Mouse (Mus musculus) kidney, adult 2 months (tissue): ENCODE results near the gene Rad51b. TPM values are rescaled to one million over a fixed set of nuclear protein-coding genes. Genes with fewer than 3 reads are reported as not detected.

ENCODE experiments used
- DNase-seq: peaks from one replicate; pipeline ENCODE4 v3.0.0; 2021
- H3K27ac ChIP-seq: fragments of 200-500 bp; 2 replicates; pipeline ENCODE4 v1.5.1; 2012; ENCODE audit warnings: low read depth, low read length, control low read depth, inconsistent platforms; ENCODE audit not compliant: insufficient read depth
- H3K27me3 ChIP-seq: fragments of 200-500 bp; replicated peaks from 2 replicates; pipeline ENCODE4 v1.6.1; 2012; ENCODE audit warnings: mild to moderate bottlenecking, moderate library complexity, low read length, inconsistent platforms; ENCODE audit not compliant: control insufficient read depth, insufficient read depth
- H3K36me3 ChIP-seq: fragments of 200-500 bp; 2 replicates; pipeline ENCODE4 v1.6.1; 2012; ENCODE audit warnings: mild to moderate bottlenecking, moderate library complexity, low read length, inconsistent platforms; ENCODE audit not compliant: control insufficient read depth, insufficient read depth
- H3K4me1 ChIP-seq: fragments of 200-500 bp; 2 replicates; pipeline ENCODE4 v1.6.1; 2011; ENCODE audit warnings: low read length; ENCODE audit not compliant: control insufficient read depth, insufficient read depth
- H3K4me3 ChIP-seq: fragments of 200-500 bp; 2 replicates; pipeline ENCODE4 v1.5.1; 2011; ENCODE audit warnings: mild to moderate bottlenecking, low read depth, low read length, control low read depth; ENCODE audit not compliant: insufficient read depth
- CTCF ChIP-seq: fragments of 200-500 bp; conservative IDR thresholded peaks from 2 replicates; pipeline ENCODE4 v1.5.1; 2011; ENCODE audit warnings: low read depth, mild to moderate bottlenecking, control low read depth, low read length, moderate library complexity, mixed read lengths; ENCODE audit not compliant: insufficient read depth, insufficient read length
- POLR2A ChIP-seq: fragments of 200-500 bp; IDR thresholded peaks from one replicate; pipeline ENCODE4 v1.6.1; 2011; ENCODE audit warnings: low read depth, low read length, control low read depth
- WGBS: fragments of 180-500 bp; shearing (Covaris S2); methylation state at CpG from one replicate; pipeline ENCODE4 v1.1.7; 2018; 5-methylcytosine and 5-hydroxymethylcytosine counted together
- polyA plus RNA-seq: library from polyadenylated mRNA; depleted of rRNA; stranded (reverse); fragments of >200 nt; gene quantifications from 2 replicates; pipeline ENCODE4 v1.2.3, GENCODE M21; 2012

Rad51b gene
- polyA plus RNA-seq, 1 experiment: 0.14 TPM

DNA sequence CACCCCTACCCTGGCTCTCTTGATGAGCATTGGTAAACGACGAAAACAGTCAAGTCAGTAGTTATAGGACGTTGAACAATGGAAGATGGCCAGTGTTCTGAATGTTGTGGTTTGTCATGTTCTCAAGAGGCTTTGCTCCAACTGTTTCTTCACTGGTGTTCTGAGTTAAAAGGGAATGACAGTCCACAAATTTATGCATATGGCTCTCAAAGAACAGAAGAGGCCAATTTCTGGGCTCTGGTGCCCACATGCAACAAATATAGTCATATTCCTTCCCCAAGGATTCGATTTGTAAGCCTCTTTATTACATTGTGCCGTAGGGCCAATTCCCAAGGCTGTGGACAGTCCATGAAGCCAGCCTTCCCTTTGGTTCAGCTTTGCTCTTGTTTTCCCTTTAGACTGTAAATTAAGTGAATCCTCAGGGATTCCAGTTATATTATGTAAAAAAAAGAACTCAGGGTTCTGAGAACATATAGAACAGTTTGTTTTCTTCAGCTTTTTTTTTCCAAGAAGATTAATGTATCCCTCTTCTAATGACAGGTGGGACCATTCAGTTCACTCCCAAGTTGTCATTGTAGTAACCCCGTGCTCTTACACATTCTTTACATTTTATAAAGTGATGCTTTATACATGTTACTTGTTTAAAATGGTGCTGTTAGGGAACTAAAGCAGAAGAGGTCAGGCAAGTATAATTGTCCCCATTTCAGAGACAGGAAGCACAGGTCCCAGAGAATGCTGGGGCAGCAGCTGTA, 287.6 kb downstream of the Rad51b start:
- DNase-seq: no peak
- 87% methylated on average over 6 of the region's 6 CpGs for WGBS
- Histone ChIP-seq H3K27ac (no peak overlapping the region), H3K36me3 (no peaks in the 10 kb centered on the region), H3K4me1 (no peaks in the 10 kb centered on the region), H3K27me3 (no peaks in the 10 kb centered on the region), H3K4me3 (no peak overlapping the region)
- TF ChIP-seq POLR2A (no peak), CTCF (no peak)

DNA sequence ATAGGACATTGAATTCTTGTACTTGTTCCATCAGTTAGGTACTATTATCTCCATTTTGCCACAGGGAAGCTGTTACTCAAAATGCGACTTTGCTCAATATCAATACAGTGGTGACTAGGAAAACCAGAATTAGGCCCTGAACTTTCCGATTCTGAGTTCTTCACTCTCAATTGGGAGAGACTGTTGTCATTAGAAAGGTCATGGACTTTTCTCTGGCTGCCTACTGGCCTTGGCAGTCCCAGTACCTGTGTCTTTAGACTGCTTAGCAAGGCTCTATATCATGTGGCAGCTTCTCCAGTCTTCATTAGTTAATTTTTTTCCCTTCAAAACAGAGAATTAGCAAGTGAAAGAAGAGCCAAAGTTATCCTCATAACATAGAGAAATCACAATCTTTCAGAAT, 288.3 kb downstream of the Rad51b start:
- no peak overlapping the region for H3K27ac ChIP-seq
- 94% methylated on average over 2 of the region's 2 CpGs for WGBS
- H3K4me1 ChIP-seq: no peaks in the 10 kb centered on the region
- TF ChIP-seq POLR2A (no peak), CTCF (no peak)
- H3K27me3 ChIP-seq: no peaks in the 10 kb centered on the region
- no peak overlapping the region for H3K4me3 ChIP-seq
- no peaks in the 10 kb centered on the region for H3K36me3 ChIP-seq
- DNase-seq: no peak

- no peak overlapping the region for H3K27ac ChIP-seq
- no peak overlapping the region for H3K4me3 ChIP-seq
- no peaks in the 10 kb centered on the region for H3K36me3 ChIP-seq
- no peaks in the 10 kb centered on the region for H3K27me3 ChIP-seq
- TF ChIP-seq CTCF: no peak
- no peak for TF ChIP-seq POLR2A
- H3K4me1 ChIP-seq: no peaks in the 10 kb centered on the region
- DNase-seq: no peak
- 98% methylated on average over 4 of the region's 4 CpGs for WGBS
Measured at GRCm38 (mm10) chr12:79588831-79589230, 291.7 kb downstream of the Rad51b start.

DNA sequence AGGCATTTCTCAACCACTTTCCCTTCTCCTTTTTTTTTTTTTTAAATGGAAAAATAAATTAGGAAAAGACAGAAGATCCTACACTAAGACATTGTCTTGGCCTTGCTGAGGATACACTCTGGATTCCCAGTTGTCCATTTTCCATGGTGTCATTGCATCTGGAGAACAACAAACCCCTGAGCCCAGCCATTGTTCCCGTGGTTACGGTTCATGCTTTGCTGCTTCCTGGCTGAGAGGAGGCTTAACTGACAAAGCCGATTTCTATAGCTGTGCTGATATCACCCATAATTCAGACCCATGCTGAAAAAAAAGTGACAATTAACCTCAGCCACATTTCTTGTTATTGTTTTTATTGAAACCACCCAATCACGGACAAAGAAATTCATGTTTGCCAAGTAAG, 295.1 kb downstream of the Rad51b start:
- H3K4me3 ChIP-seq: no peak overlapping the region
- DNase-seq: no peak
- 47% methylated on average over 4 of the region's 4 CpGs for WGBS

DNA sequence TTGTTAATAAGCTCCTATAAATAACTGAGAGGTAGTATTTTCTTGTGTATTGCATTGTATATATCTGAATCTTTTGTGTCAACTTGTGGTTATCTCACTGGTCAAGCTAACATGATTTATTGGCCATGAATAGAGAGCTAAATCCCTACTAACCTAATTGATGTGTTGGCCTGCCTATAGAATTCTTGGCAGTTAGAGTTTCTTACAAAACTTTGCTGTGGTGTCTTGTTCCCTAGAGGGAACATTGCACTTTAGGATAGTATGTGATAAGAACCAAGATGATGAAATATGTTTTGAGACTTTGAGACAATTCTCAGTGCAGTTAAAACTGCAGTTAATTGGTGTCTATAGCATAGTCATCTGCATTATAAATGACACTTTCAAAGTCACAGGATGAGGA, 299.8 kb downstream of the Rad51b start:
- Histone ChIP-seq H3K4me1 (peaks cover 10% of the 10 kb centered on the region), H3K36me3 (no peaks in the 10 kb centered on the region), H3K4me3 (no peak overlapping the region), H3K27ac (no peak overlapping the region), H3K27me3 (no peaks in the 10 kb centered on the region)
- TF ChIP-seq POLR2A (no peak), CTCF (no peak)
- no peak for DNase-seq

More for the DNA sequence above, 295.1 kb downstream of the Rad51b start:
- H3K27ac ChIP-seq: no peak overlapping the region
- no peak for TF ChIP-seq POLR2A
- no peaks in the 10 kb centered on the region for H3K4me1 ChIP-seq
- no peaks in the 10 kb centered on the region for H3K36me3 ChIP-seq
- no peaks in the 10 kb centered on the region for H3K27me3 ChIP-seq

DNA sequence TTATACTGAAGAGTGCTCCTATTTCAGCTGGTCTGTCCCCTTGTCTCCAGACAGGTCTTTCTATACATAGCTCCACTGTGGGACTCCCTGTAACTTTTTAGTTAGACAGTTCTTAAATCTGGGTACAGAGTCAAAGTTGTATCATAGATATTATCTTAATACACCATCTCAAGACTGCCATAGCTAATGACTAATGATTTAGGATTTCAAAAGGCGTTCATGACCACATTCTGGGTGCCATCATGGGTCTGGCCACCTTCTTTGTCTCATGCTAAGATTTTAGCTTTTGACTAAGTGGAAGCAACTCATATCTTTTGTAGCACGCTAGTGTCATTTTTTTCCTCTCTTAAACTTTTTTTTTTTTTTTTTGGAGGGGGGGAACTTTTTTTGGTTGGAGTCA, 300.3 kb downstream of the Rad51b start:
- no peak for TF ChIP-seq CTCF
- TF ChIP-seq POLR2A: no peak
- 98% methylated on average over 2 of the region's 2 CpGs for WGBS
- Histone ChIP-seq H3K27me3 (no peaks in the 10 kb centered on the region), H3K27ac (no peak overlapping the region), H3K4me1 (peaks cover 10% of the 10 kb centered on the region), H3K4me3 (no peak overlapping the region), H3K36me3 (no peaks in the 10 kb centered on the region)
- DNase-seq: no peak

DNA sequence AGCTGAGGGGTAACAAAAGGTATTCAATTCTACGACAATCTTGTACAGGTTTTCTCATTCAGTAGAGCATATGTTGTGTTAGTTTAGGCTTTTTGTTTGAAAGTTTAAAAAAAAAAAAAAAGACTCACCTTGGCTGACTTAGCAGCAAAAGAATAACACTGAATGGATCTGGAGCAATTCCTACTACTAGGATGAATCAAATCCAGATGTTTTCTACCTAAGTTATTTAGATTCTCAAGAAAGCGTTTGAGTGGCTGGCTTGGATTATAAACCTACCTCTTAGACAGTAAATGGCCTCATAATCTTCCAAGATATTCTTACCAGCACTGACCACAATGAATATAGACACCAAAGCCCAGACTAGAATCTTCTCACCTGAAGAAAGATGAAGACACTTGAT, 300.7 kb downstream of the Rad51b start:
- DNase-seq: no peak
- Histone ChIP-seq H3K27me3 (no peaks in the 10 kb centered on the region), H3K4me1 (peaks cover 10% of the 10 kb centered on the region), H3K36me3 (no peaks in the 10 kb centered on the region), H3K4me3 (no peak overlapping the region), H3K27ac (peak overlapping the region; percentile 56; the same call in 1 of the 2 replicates)
- WGBS: 87% methylated on average over 2 of the region's 2 CpGs
- TF ChIP-seq POLR2A (no peak), CTCF (no peak)

- H3K27me3 ChIP-seq: no peaks in the 10 kb centered on the region
- no peak overlapping the region for H3K4me3 ChIP-seq
- no peaks in the 10 kb centered on the region for H3K36me3 ChIP-seq
- WGBS: 21% methylated on average over 4 of the region's 4 CpGs
- peaks cover 10% of the 10 kb centered on the region for H3K4me1 ChIP-seq
- TF ChIP-seq CTCF (no peak), POLR2A (no peak)
- peak; percentile 60 for DNase-seq
- peak overlapping the region; percentile 68; the same call in 1 of the 2 replicates for H3K27ac ChIP-seq
Measured at GRCm38 (mm10) chr12:79598496-79598895, 301.4 kb downstream of the Rad51b start.
